Mouse (Mus musculus) ES-E14 (cell line): ENCODE data around the gene Mycl. TPM values are rescaled to one million over a fixed set of nuclear protein-coding genes. Genes with fewer than 3 reads are reported as not detected.

Experiments used
- DNase-seq: peaks from one replicate; pipeline ENCODE4 v3.0.0-alpha.2; 2013; ENCODE audit warnings: low read depth, low spot score
- H3K27ac ChIP-seq: 2 replicates; pipeline ENCODE4 v1.5.1; 2012; ENCODE audit warnings: low read depth, mild to moderate bottlenecking, low read length, moderate library complexity, mixed read lengths; ENCODE audit not compliant: poor library complexity, insufficient read depth, severe bottlenecking
- H3K36me3 ChIP-seq: 2 replicates; pipeline ENCODE4 v1.6.1; 2012; ENCODE audit warnings: mild to moderate bottlenecking, low read length, moderate library complexity, mixed read lengths; ENCODE audit not compliant: control insufficient read depth, poor library complexity, insufficient read depth, severe bottlenecking
- H3K4me1 ChIP-seq, 2 experiments: fragments of 150-350 bp in 1 of 2; sonication (generic) in 1 of 2; 2 replicates each; pipeline ENCODE4 v1.6.1; 2012; ENCODE audit warnings: low read length in 2 of 2, mild to moderate bottlenecking in 1 of 2, mixed read lengths in 1 of 2; ENCODE audit not compliant: control insufficient read depth in 2 of 2, insufficient read depth in 2 of 2, poor library complexity in 1 of 2
- H3K4me3 ChIP-seq, 2 experiments: fragments of 150-350 bp in 1 of 2; sonication (generic) in 1 of 2; 2 replicates each; pipeline ENCODE4 v1.5.1; 2012; ENCODE audit warnings: low read length in 2 of 2, low read depth in 1 of 2, mild to moderate bottlenecking in 1 of 2, mixed read lengths in 1 of 2; ENCODE audit not compliant: insufficient read depth in 1 of 2, poor library complexity in 1 of 2, severe bottlenecking in 1 of 2
- H3K9ac ChIP-seq: 2 replicates; pipeline ENCODE4 v1.6.1; 2012; ENCODE audit warnings: low read depth, mild to moderate bottlenecking, low read length, mixed read lengths; ENCODE audit not compliant: poor library complexity, insufficient read depth, severe bottlenecking
- H3K9me3 ChIP-seq: fragments of 150-350 bp; sonication (generic); 2 replicates; pipeline ENCODE4 v1.6.1; 2012; ENCODE audit warnings: low read depth, mild to moderate bottlenecking, low read length; ENCODE audit not compliant: control insufficient read depth, insufficient read depth
- CHD2 ChIP-seq: IDR thresholded peaks from 2 replicates; pipeline ENCODE4 v1.6.1; 2014; ENCODE audit warnings: mild to moderate bottlenecking, low read depth, low read length, inconsistent platforms
- HCFC1 ChIP-seq: IDR thresholded peaks from 2 replicates; pipeline ENCODE4 v1.6.1; 2012; ENCODE audit warnings: low read length, inconsistent platforms, borderline replicate concordance; ENCODE audit not compliant: insufficient read depth
- MAFK ChIP-seq: IDR thresholded peaks from 2 replicates; pipeline ENCODE4 v1.6.1; 2014; ENCODE audit warnings: mild to moderate bottlenecking, low read depth, low read length, inconsistent platforms; ENCODE audit not compliant: insufficient read depth
- ZC3H11A ChIP-seq: IDR thresholded peaks from 2 replicates; pipeline ENCODE4 v1.6.1; 2012; ENCODE audit warnings: low read depth, mild to moderate bottlenecking, inconsistent platforms, low read length, borderline replicate concordance
- ZNF384 ChIP-seq: IDR thresholded peaks from 2 replicates; pipeline ENCODE4 v1.6.1; 2012; ENCODE audit warnings: low read depth, low read length, inconsistent platforms
- in situ Hi-C, 2 experiments: fragments of 600-800 bp; cut with MboI; formaldehyde crosslinking; loops; one replicate each; pipeline ENCODE4 v1.15.1; 2025; ENCODE audit warnings: low sequenced_read_pairs in 2 of 2, inconsistent platforms in 1 of 2; ENCODE audit not compliant: unreplicated experiment in 2 of 2
- total RNA-seq: library from RNA; depleted of rRNA; stranded (reverse); fragments of 300-350 nt; gene quantifications from 2 replicates; pipeline ENCODE4 v1.2.3, GENCODE M21; 2012

Mycl gene
- total RNA-seq, 1 experiment: 7.3 TPM

DNA sequence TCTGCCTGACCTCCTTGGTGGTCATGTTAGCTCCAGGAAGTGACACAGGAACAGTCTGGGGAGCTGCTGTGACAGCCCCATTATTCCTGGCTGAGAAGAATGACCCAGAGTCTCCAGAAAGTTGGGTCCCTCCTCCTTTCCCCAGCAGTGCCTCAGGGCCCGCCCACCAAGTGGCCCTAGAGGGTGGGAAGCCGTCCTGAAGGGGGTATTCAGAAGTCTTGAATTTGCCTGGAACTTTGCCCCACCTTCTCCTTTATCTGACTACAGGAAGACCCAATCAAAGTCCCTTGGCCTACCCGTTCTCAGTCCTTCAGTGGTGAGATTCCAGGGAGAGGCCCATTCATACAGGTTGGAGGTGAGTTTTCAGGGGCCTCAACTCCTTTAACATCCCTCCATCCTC, 13.5 kb upstream of the Mycl start:
- Histone ChIP-seq H3K4me3 (no peak overlapping the region), H3K4me1 (peaks cover 0 to 4% of the 10 kb centered on the region in 2 experiments; a peak in 1 of 4 replicates), H3K9ac (no peak overlapping the region), H3K36me3 (no peaks in the 10 kb centered on the region), H3K9me3 (no peaks in the 10 kb centered on the region), H3K27ac (no peak overlapping the region)
- no peak for TF ChIP-seq ZNF384
- TF ChIP-seq ZC3H11A: no peak
- TF ChIP-seq CHD2: no peak
- TF ChIP-seq MAFK: no peak
- no peak for TF ChIP-seq HCFC1
- no peak for DNase-seq
- in situ Hi-C loops: no loop called here

DNA sequence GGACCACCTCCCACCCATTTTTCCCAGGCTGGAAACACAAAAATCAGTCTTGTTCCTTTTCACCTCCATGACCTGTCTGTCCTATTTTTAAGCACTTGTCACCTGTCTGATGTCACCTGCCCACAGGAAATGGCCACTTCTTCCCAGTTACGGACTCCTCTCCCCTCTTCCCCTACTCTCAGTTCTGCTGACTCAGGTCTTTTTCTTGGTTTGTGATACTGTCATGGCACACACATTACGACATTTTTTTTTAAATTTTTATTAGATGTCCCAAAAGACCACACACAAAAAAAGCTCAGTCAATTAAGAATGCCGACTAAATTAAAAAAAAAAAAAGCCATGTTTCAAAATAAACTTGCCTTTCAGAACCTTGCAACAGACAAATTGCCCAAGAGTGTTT, 12.9 kb upstream of the Mycl start:
- Histone ChIP-seq H3K36me3 (no peaks in the 10 kb centered on the region), H3K27ac (no peak overlapping the region), H3K9me3 (no peaks in the 10 kb centered on the region), H3K4me3 (no peak overlapping the region), H3K4me1 (peaks cover 0 to 4% of the 10 kb centered on the region in 2 experiments; a peak in 1 of 4 replicates), H3K9ac (no peak overlapping the region)
- TF ChIP-seq ZC3H11A (no peak), MAFK (peak; percentile 96)
- in situ Hi-C loops: no loop called here
- no peak for DNase-seq

DNA sequence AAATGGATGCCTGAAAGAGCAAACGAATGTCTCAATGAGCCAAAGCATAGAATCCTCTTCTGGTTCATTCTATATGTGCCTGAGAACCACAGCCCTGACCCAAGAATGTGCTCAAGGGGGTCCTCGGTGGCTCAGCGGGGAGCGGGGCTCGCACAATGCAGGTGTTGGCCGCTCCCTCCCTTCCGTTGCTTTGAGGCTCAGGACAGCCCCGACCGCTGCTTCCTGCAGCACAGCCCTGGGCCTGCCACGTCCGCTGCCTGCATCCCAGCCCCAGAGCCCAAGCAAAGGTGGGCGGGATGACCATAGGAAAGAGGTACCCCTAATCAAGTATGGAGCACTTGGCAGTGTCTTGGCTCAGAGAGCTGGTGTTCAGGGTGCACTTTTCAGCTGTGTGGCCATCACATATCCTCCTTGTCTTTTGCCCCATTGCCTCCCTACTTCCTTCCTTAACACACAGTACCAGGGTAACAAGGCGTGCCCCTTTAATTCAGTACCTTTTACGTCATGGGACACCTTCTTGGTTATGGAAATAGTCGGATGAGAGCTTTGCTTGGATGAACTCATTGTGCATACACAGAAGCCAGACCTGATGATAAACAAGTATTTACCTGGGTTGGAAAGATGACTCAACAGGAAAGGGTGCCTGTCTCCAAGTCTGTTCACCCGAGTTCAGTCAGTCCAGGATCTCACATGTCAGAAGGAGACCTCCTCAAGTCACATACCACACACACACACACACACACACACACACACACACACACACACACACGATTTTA, 11.8 kb upstream of the Mycl start:
- Histone ChIP-seq H3K9ac (no peak overlapping the region), H3K4me1 (peaks cover 0 to 5% of the 10 kb centered on the region in 2 experiments; a peak in 1 of 4 replicates), H3K36me3 (no peaks in the 10 kb centered on the region), H3K27ac (no peak overlapping the region), H3K9me3 (no peaks in the 10 kb centered on the region), H3K4me3 (peak overlapping the region in 1 of 2 experiments; percentile 31; a peak in 1 of 4 replicates)
- in situ Hi-C loops: no loop called here
- DNase-seq: no peak
- TF ChIP-seq MAFK: no peak
- TF ChIP-seq CHD2: no peak
- TF ChIP-seq ZC3H11A: no peak
- no peak for TF ChIP-seq ZNF384
- no peak for TF ChIP-seq HCFC1

DNA sequence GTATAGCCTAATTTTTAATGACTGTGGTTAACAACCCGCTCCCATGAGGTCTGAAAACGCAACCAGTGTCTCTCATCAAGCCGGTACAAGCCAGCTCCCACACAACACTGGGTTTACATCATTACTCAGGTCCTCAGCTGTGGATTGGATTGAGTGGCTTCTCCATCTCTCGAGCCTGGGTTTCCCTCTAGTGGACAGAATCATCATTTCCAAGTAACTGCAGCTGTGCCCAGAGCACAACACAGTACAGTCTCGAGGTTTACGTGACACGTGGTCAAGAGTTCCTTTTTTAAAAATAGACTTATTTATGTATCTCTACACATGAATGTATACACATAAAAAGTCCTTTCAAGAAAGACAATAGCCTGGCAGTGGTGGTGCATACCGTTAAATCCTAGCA, 10.3 kb upstream of the Mycl start:
- no peak overlapping the region for H3K27ac ChIP-seq
- TF ChIP-seq CHD2 (no peak), HCFC1 (no peak)
- no peak overlapping the region for H3K9ac ChIP-seq
- H3K4me3 ChIP-seq: no peak overlapping the region
- DNase-seq: no peak
- H3K9me3 ChIP-seq: no peaks in the 10 kb centered on the region
- peaks cover 0 to 5% of the 10 kb centered on the region in 2 experiments; a peak in 1 of 4 replicates for H3K4me1 ChIP-seq
- in situ Hi-C loops: no loop called here
- H3K36me3 ChIP-seq: no peaks in the 10 kb centered on the region

DNA sequence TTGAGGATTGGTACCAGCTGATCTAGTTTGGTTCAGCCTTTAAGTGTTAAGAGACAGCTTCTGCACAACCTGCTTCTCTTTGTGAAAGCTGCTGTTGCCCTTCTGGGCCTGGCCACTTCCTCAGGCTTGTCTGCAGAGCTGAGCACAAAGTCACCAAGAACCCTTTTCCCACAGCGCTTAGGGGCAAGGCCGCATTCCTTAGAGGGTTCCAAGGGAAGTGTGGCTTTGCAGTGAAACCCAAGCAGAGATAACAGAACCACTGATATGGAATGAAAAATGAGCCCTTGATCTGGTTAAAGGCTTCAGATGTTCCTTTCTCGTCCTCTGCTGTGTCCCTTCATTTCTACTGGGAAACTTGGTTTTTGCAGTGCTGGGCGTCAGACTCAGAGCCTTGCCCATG, 8.0 kb upstream of the Mycl start:
- Histone ChIP-seq H3K4me1 (0 out of 4 replicates have a peak, but pooled peaks cover 0 to 2% of the 10 kb centered on the region in 2 experiments), H3K27ac (no peak overlapping the region), H3K4me3 (no peak overlapping the region), H3K36me3 (no peaks in the 10 kb centered on the region), H3K9ac (no peak overlapping the region), H3K9me3 (no peaks in the 10 kb centered on the region)
- TF ChIP-seq MAFK (no peak), ZNF384 (no peak), CHD2 (no peak), ZC3H11A (no peak), HCFC1 (no peak)
- DNase-seq: no peak
- in situ Hi-C loops: no loop called here
